Mouse (Mus musculus) heart, adult 2 months (tissue): Measurements from ENCODE around the gene Fam193b. TPM values are rescaled to one million over a fixed set of nuclear protein-coding genes. Genes with fewer than 3 reads are reported as not detected.
"Not testable (repeated sequence)": the region's sequence is repeated elsewhere in the genome, so short reads cannot be mapped to it uniquely, and the experiment has no call there.

Experiments used
- DNase-seq, 2 experiments: peaks; one replicate each; pipeline ENCODE4 v3.0.0; 2021
- H3K27ac ChIP-seq: fragments of 200-600 bp; 2 replicates; pipeline ENCODE4 v1.8.1; 2022
- H3K27me3 ChIP-seq: fragments of 200-500 bp; 2 replicates; pipeline ENCODE4 v1.6.1; 2012; ENCODE audit warnings: mild to moderate bottlenecking, low read length, inconsistent platforms, mixed read lengths; ENCODE audit not compliant: control insufficient read depth, insufficient read depth
- H3K36me3 ChIP-seq: fragments of 200-500 bp; 2 replicates; pipeline ENCODE4 v1.6.1; 2012; ENCODE audit warnings: low read length, inconsistent platforms; ENCODE audit not compliant: control insufficient read depth, insufficient read depth
- H3K4me1 ChIP-seq: fragments of 200-500 bp; 2 replicates; pipeline ENCODE4 v1.6.1; 2011; ENCODE audit warnings: low read length; ENCODE audit not compliant: control insufficient read depth, insufficient read depth
- H3K4me3 ChIP-seq: fragments of 200-600 bp; 2 replicates; pipeline ENCODE4 v1.8.1; 2022
- H3K79me2 ChIP-seq: fragments of 200-500 bp; replicated peaks from 2 replicates; pipeline ENCODE4 v1.6.1; 2012; ENCODE audit warnings: mild to moderate bottlenecking, inconsistent platforms, low read length, moderate library complexity, mixed read lengths; ENCODE audit not compliant: control insufficient read depth, insufficient read depth
- H3K9ac ChIP-seq: fragments of 200-500 bp; 2 replicates; pipeline ENCODE4 v1.6.1; 2012; ENCODE audit warnings: low read depth, mild to moderate bottlenecking, control low read depth, inconsistent platforms, low read length, mixed read lengths
- CTCF ChIP-seq: fragments of 200-600 bp; IDR thresholded peaks from 2 replicates; pipeline ENCODE4 v1.8.1; 2022; ENCODE audit warnings: antibody characterized with exemption, mild to moderate bottlenecking, moderate library complexity
- EP300 ChIP-seq: fragments of 200-500 bp; IDR thresholded peaks from 2 replicates; pipeline ENCODE4 v1.6.1; 2011; ENCODE audit warnings: low read depth, low read length, control low read depth; ENCODE audit not compliant: insufficient read depth
- POLR2A ChIP-seq: fragments of 200-500 bp; IDR thresholded peaks from 2 replicates; pipeline ENCODE4 v1.6.1; 2011; ENCODE audit warnings: mild to moderate bottlenecking, low read depth, low read length, control low read depth; ENCODE audit not compliant: insufficient read depth
- WGBS: fragments of 180-500 bp; shearing (Covaris S2); methylation state at CpG from one replicate; pipeline ENCODE4 v1.1.7; 2018; 5-methylcytosine and 5-hydroxymethylcytosine counted together
- intact Hi-C: fragments of 180-260 bp; cut with DNase I; formaldehyde crosslinking; loops from one replicate; pipeline ENCODE4 v1.15.1; 2025
- polyA plus RNA-seq: library from polyadenylated mRNA; depleted of rRNA; stranded (reverse); fragments of >200 nt; gene quantifications from 2 replicates; pipeline ENCODE4 v1.2.3, GENCODE M21; 2012
- total RNA-seq, 2 experiments: library from RNA; stranded (reverse); gene quantifications; 2 replicates each; pipeline ENCODE4 v1.2.3; 2021

Gene Fam193b
- total and polyA plus RNA-seq, 3 experiments = 11.2 to 46.1 (median 13.0) TPM

GRCm38 (mm10) chr13:55575932-55576331, 5.0 kb upstream of the Fam193b start:
- Histone ChIP-seq H3K27ac (no peak overlapping the region), H3K36me3 (no peaks in the 10 kb centered on the region), H3K79me2 (no peaks in the 10 kb centered on the region), H3K9ac (no peak overlapping the region), H3K4me3 (no peak overlapping the region), H3K27me3 (no peaks in the 10 kb centered on the region), H3K4me1 (no peaks in the 10 kb centered on the region)
- intact Hi-C loops = no loop called here
- DNase-seq = no peak
- TF ChIP-seq EP300 (no peak), CTCF (no peak), POLR2A (no peak)
- WGBS = 54% methylated on average over 5 of the region's 5 CpGs

- Histone ChIP-seq H3K9ac (no peak overlapping the region), H3K4me3 (no peak overlapping the region), H3K4me1 (peaks cover 3% of the 10 kb centered on the region), H3K27me3 (no peaks in the 10 kb centered on the region), H3K27ac (no peak overlapping the region), H3K36me3 (no peaks in the 10 kb centered on the region), H3K79me2 (0 out of 2 replicates have a peak, but pooled peaks cover 2% of the 10 kb centered on the region)
- 68% methylated on average over 5 of the region's 5 CpGs for WGBS
- intact Hi-C loops = no loop called here
- DNase-seq = no peak
- TF ChIP-seq CTCF (no peak), EP300 (no peak), POLR2A (no peak)
These were observed 3.4 kb upstream of the Fam193b start for GRCm38 (mm10) chr13:55574321-55574720.

GRCm38 (mm10) chr13:55573432-55573831, 2.5 kb upstream of the Fam193b start, which contains the start of gene Tmed9:
TSS of gene Tmed9 (plus strand) at chr13:55573732.
- intact Hi-C loops = no loop called here

GRCm38 (mm10) chr13:55571977-55572376, 1.1 kb upstream of the Fam193b start:
- H3K27me3 ChIP-seq = no peaks in the 10 kb centered on the region

More at GRCm38 (mm10) chr13:55573432-55573831, 2.5 kb upstream of the Fam193b start, which contains the start of gene Tmed9:
- no peak within 1 kb of the TSS for H3K27ac ChIP-seq
- H3K4me3 ChIP-seq = no peak within 1 kb of the TSS
- no peak for DNase-seq
- H3K4me1 ChIP-seq = peaks cover 3% of the 10 kb centered on the region
- H3K27me3 ChIP-seq = no peaks in the 10 kb centered on the region
- WGBS = 98% methylated on average over 2 of the region's 2 CpGs
- H3K79me2 ChIP-seq = peaks cover 2% of the 10 kb centered on the region; the same call in 1 of the 2 replicates
- TF ChIP-seq EP300 (no peak), CTCF (no peak), POLR2A (no peak)
- no peak within 1 kb of the TSS for H3K9ac ChIP-seq
- H3K36me3 ChIP-seq = no peaks in the 10 kb centered on the region

GRCm38 (mm10) chr13:55570286-55570973, 490 bp downstream of the Fam193b start:
- H3K4me1 ChIP-seq = peaks cover 5% of the 10 kb centered on the region
- 6% methylated on average over 47 of the region's 47 CpGs for WGBS
- no peaks in the 10 kb centered on the region for H3K36me3 ChIP-seq
- intact Hi-C loops = loop anchor here (2.0 kb wide), 3 partner anchors 34 to 64 kb away; partner anchors contain the start of genes Caml, Ddx41 and Ddx46
- peak overlapping the region; percentile 85 for H3K27ac ChIP-seq
- peak overlapping the region; percentile 91 for H3K9ac ChIP-seq
- TF ChIP-seq EP300 (no peak), CTCF (no peak), POLR2A (no peak)
- H3K4me3 ChIP-seq = peak overlapping the region; percentile 67
- no peaks in the 10 kb centered on the region for H3K27me3 ChIP-seq
- DNase-seq = peak in 1 of 2 experiments; percentile 66
- peaks cover 8% of the 10 kb centered on the region for H3K79me2 ChIP-seq

More at GRCm38 (mm10) chr13:55571977-55572376, 1.1 kb upstream of the Fam193b start:
- H3K9ac ChIP-seq = no peak overlapping the region
- H3K36me3 ChIP-seq = no peaks in the 10 kb centered on the region
- no peak overlapping the region for H3K27ac ChIP-seq
- peaks cover 3% of the 10 kb centered on the region for H3K4me1 ChIP-seq
- DNase-seq = no peak
- no peak overlapping the region for H3K4me3 ChIP-seq
- 93% methylated on average over 2 of the region's 2 CpGs for WGBS
- peaks cover 2% of the 10 kb centered on the region; the same call in 1 of the 2 replicates for H3K79me2 ChIP-seq
- TF ChIP-seq POLR2A = no peak
- TF ChIP-seq CTCF = no peak
- no peak for TF ChIP-seq EP300
- intact Hi-C loops = loop anchor here (1.0 to 2.0 kb wide), 4 partner anchors 20 to 63 kb away; partner anchors contain the start of genes Caml, Ddx41 and Ddx46

GRCm38 (mm10) chr13:55569726-55570285, 1.1 kb downstream of the Fam193b start:
- H3K36me3 ChIP-seq = no peaks in the 10 kb centered on the region
- DNase-seq = peak; percentile 27 to 45
- intact Hi-C loops = loop anchor here (2.0 kb wide), 3 partner anchors 33 to 65 kb away; partner anchors contain the start of genes Caml, Ddx41 and Ddx46
- peak overlapping the region; percentile 91 for H3K9ac ChIP-seq
- WGBS = 15% methylated on average over 16 of the region's 16 CpGs
- peak overlapping the region; percentile 20; the same call in 1 of the 2 replicates for H3K27ac ChIP-seq
- H3K4me3 ChIP-seq = peak overlapping the region; percentile 67
- TF ChIP-seq POLR2A (no peak), EP300 (no peak), CTCF (no peak)
- H3K27me3 ChIP-seq = no peaks in the 10 kb centered on the region
- peaks cover 8% of the 10 kb centered on the region for H3K79me2 ChIP-seq
- H3K4me1 ChIP-seq = peaks cover 5% of the 10 kb centered on the region

GRCm38 (mm10) chr13:55568524-55568923, 2.4 kb downstream of the Fam193b start:
- H3K9ac ChIP-seq, H3K27me3 ChIP-seq, H3K36me3 ChIP-seq, intact Hi-C loops, H3K79me2 ChIP-seq, H3K4me3 ChIP-seq, H3K27ac ChIP-seq, DNase-seq, H3K4me1 ChIP-seq: not testable (repeated sequence)
- 90% methylated on average over 4 of the region's 4 CpGs for WGBS
